In the genomic region with DNA sequence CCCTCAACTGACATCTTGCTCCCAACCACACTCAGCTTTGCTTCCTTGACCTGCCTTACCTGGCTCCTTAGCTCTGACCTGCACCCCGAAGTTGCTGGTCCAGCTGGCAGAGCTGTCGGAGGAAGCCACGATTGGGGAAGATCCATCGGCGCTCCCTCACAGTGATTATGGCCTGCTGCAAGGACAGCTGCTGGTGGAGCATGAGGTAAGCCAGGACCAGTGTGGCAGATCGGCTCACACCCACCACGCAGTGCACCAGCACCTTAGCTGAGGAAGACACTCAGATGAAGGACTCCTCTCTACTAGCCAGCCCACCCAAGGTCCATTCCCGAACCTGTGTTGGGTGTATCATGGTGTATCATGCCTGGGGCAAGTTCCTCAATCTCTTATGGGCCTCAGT, we compare ENCODE assay signal across 33 mouse cellular contexts. TPM values are rescaled to one million over a fixed set of nuclear protein-coding genes. Genes with fewer than 3 reads are reported as not detected.
"Had no signal": no experiment of that assay in that cellular context is flagged by ENCODE, and none has a peak within 500 bp of the region (broad histone marks: within the 10 kb centered on the region; RNA-seq: fewer than 3 reads in every experiment).

No protein-coding gene starts in this region.

- H3K27me3 ChIP-seq: heart, embryonic 15.5 days; hindbrain, embryonic 15.5 days; limb, embryonic 12.5 days; liver, embryonic 13.5 days; liver, embryonic 15.5 days had no signal

- H3K4me1 ChIP-seq: hindbrain, embryonic 15.5 days had no signal

- DNase-seq: forebrain, postnatal 0 days; gastrocnemius, postnatal 25 days; heart, adult 2 months; heart, postnatal 14 days; heart, postnatal 36 days; kidney, adult 11 months; kidney, adult 2 months; kidney, adult 9 months; kidney, postnatal 14 days; kidney, postnatal 36 days; layer of hippocampus, adult 9-11 months; layer of hippocampus, postnatal 36 days; liver, embryonic 13.5 days had no signal

- H3K9me3 ChIP-seq: heart, embryonic 13.5 days; heart, embryonic 15.5 days; hindbrain, embryonic 13.5 days; hindbrain, embryonic 15.5 days; kidney, embryonic 15.5 days; limb, embryonic 10.5 days; limb, embryonic 12.5 days; liver, embryonic 13.5 days; liver, embryonic 15.5 days had no signal

- H3K4me3 ChIP-seq: heart, adult 2 months; heart, embryonic 13.5 days; heart, embryonic 15.5 days; hindbrain, embryonic 13.5 days; hindbrain, embryonic 15.5 days; kidney, embryonic 15.5 days; limb, embryonic 10.5 days; limb, embryonic 12.5 days; liver, embryonic 13.5 days; liver, embryonic 15.5 days had no signal

- H3K27ac ChIP-seq: heart, adult 2 months; heart, embryonic 13.5 days; heart, embryonic 15.5 days; hindbrain, embryonic 13.5 days; hindbrain, embryonic 15.5 days; hindbrain, postnatal 0 days; kidney, embryonic 15.5 days; kidney, postnatal 0 days; limb, embryonic 10.5 days; limb, embryonic 12.5 days; liver, embryonic 13.5 days; liver, embryonic 15.5 days had no signal

- H3K36me3 ChIP-seq: heart, embryonic 13.5 days; heart, embryonic 15.5 days; hindbrain, embryonic 13.5 days; hindbrain, embryonic 15.5 days; kidney, embryonic 15.5 days; limb, embryonic 10.5 days; limb, embryonic 12.5 days; liver, embryonic 13.5 days; liver, embryonic 15.5 days had no signal

RNA-seq across cellular contexts. Expression of a gene that starts 4.7 kb away (rescaled TPM):
- total RNA-seq: hematopoietic stem cell, adult 5-6 weeks; hindbrain, postnatal 0 days; liver, adult 2 months had no signal
- polyA plus RNA-seq: heart, embryonic 11.5 days; heart, embryonic 13.5 days; heart, embryonic 15.5 days; heart, postnatal 0 days; hindbrain, embryonic 11.5 days; hindbrain, embryonic 13.5 days; hindbrain, embryonic 15.5 days; intestine, embryonic 14.5 days; intestine, embryonic 16.5 days; kidney, postnatal 0 days; limb, embryonic 10.5 days; limb, embryonic 12.5 days; liver, embryonic 13.5 days had no signal

RNA-seq across cellular contexts. Expression of a gene that starts 31.9 kb away (rescaled TPM):
- total RNA-seq: heart, adult 2 months; heart, postnatal 36 days; hematopoietic stem cell, adult 5-6 weeks; hindbrain, postnatal 0 days; left cerebral cortex, adult 8-10 months; left cerebral cortex, postnatal 10 days; liver, adult 2 months had no signal
- polyA plus RNA-seq: heart, embryonic 11.5 days; hindbrain, embryonic 11.5 days; intestine, embryonic 14.5 days; intestine, embryonic 16.5 days; kidney, embryonic 15.5 days; kidney, postnatal 0 days; large intestine, adult 2 months; liver, adult 2 months; liver, embryonic 13.5 days had no signal
